Mouse (Mus musculus) limb, embryonic 14.5 days (tissue): ENCODE measurements around the gene Ogg1. TPM values are rescaled to one million over a fixed set of nuclear protein-coding genes. Genes with fewer than 3 reads are reported as not detected.

Experiments used
- ATAC-seq: fragments of 200-750 bp; cut with Nextera tagmentation; 2 replicates; pipeline ENCODE4 v1.8.0; 2017; ENCODE audit warnings: low read depth, moderate number of reproducible peaks, moderate TSS enrichment; ENCODE audit not compliant: low FRiP score
- DNase-seq: peaks from one replicate; pipeline ENCODE4 v3.0.0-alpha.2; 2015; ENCODE audit warnings: low spot score
- H3K27ac ChIP-seq: fragments of 300-500 bp; sonication (generic); replicated peaks from 2 replicates; pipeline ENCODE4 v1.5.1; 2014; ENCODE audit warnings: low read depth, mild to moderate bottlenecking, low read length, moderate library complexity, mixed read lengths
- H3K27me3 ChIP-seq: fragments of 300-500 bp; sonication (generic); 2 replicates; pipeline ENCODE4 v1.6.1; 2014; ENCODE audit warnings: low read length, mixed read lengths; ENCODE audit not compliant: control insufficient read depth, insufficient read depth
- H3K36me3 ChIP-seq: fragments of 300-500 bp; sonication (generic); 2 replicates; pipeline ENCODE4 v1.6.1; 2014; ENCODE audit warnings: mild to moderate bottlenecking, low read length, moderate library complexity, mixed read lengths; ENCODE audit not compliant: control insufficient read depth, insufficient read depth
- H3K4me1 ChIP-seq: fragments of 300-500 bp; sonication (generic); 2 replicates; pipeline ENCODE4 v1.6.1; 2014; ENCODE audit warnings: antibody characterized with exemption, low read length, mixed read lengths; ENCODE audit not compliant: control insufficient read depth, insufficient read depth
- H3K4me2 ChIP-seq: fragments of 300-500 bp; sonication (generic); replicated peaks from 2 replicates; pipeline ENCODE4 v1.6.1; 2014; ENCODE audit warnings: low read depth, mild to moderate bottlenecking, low read length, moderate library complexity; ENCODE audit not compliant: severe bottlenecking
- H3K4me3 ChIP-seq: fragments of 300-500 bp; sonication (generic); replicated peaks from 2 replicates; pipeline ENCODE4 v1.5.1; 2014; ENCODE audit warnings: low read length
- H3K9ac ChIP-seq: fragments of 300-500 bp; sonication (generic); 2 replicates; pipeline ENCODE4 v1.6.1; 2014; ENCODE audit warnings: mild to moderate bottlenecking, low read depth, low read length, moderate library complexity; ENCODE audit not compliant: severe bottlenecking
- H3K9me3 ChIP-seq: fragments of 300-500 bp; sonication (generic); 2 replicates; pipeline ENCODE4 v1.6.1; 2016; ENCODE audit warnings: low read length; ENCODE audit not compliant: control insufficient read depth
- POLR2A ChIP-seq: fragments of 200-500 bp; IDR thresholded peaks from 2 replicates; pipeline ENCODE4 v1.8.0; 2012; ENCODE audit warnings: inconsistent platforms, mild to moderate bottlenecking, moderate library complexity, borderline replicate concordance; ENCODE audit not compliant: insufficient read depth, insufficient read length; ENCODE audit errors: extremely low read depth
- WGBS: fragments of 180-500 bp; shearing (Covaris S2); extraction: QIAGEN DNeasy Blood & Tissue Kit; methylation state at CpG from one replicate; pipeline ENCODE4 v1.1.7; 2014; 5-methylcytosine and 5-hydroxymethylcytosine counted together
- polyA plus RNA-seq, 2 experiments: library from polyadenylated mRNA; depleted of rRNA in 1 of 2; stranded (reverse) in 1 of 2; unstranded in 1 of 2; fragments of >200 nt; fragmentation: Nextera tagmentation in 1 of 2; extraction: Ambion mirVana in 1 of 2; gene quantifications; 2 replicates each; pipeline versions ENCODE4 v1.2.1 to v1.2.3; 2012 to 2014

Ogg1 gene
- polyA plus RNA-seq, 2 experiments = 11.1 to 22.6 TPM

DNA sequence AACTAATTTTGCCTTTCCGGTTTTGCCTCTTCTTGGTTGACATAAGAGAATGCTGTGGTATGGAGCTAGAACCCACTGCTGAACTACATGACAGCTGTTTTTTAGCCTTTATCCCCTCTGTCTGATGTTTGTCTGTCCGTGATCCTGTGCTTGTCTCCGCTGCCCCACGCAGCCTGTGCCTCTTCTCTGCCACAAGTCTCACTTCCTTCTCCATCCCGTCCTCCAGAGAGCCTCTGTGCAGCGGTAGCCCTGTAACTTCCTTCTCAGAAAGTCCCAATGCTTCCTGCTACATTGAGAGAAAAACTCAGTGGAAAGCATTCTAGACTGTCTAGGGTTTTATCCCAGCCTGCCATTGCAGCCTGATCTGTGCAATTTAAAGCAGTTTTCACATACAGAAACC lies 52.5 kb downstream of the Ogg1 start:
- no peak overlapping the region for H3K9ac ChIP-seq
- no peaks in the 10 kb centered on the region for H3K9me3 ChIP-seq
- ATAC-seq = no peak

DNA sequence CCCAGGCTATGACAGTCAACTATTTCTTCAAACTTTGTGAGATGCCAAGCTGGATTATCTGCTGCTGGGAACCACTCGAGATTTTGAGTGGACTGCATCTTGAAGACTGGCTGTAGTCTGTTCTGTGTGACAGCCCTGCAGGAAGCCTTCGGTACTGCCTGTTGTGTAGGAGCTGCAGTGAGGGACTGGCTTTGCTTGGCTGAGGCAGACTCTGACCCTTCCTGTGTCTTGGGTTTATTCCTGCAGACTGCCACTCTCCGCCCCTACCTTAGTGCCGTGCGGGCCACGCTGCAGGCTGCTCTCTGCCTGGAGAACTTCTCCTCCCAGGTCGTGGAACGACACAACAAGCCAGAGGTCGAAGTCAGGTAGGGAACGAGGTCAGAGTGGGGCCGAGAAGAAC lies 53.7 kb downstream of the Ogg1 start:
- Histone ChIP-seq H3K4me2 (no peak overlapping the region), H3K4me1 (peaks cover 14% of the 10 kb centered on the region), H3K9ac (no peak overlapping the region), H3K4me3 (no peak overlapping the region), H3K27ac (no peak overlapping the region), H3K9me3 (no peaks in the 10 kb centered on the region), H3K27me3 (no peaks in the 10 kb centered on the region), H3K36me3 (peaks cover 57% of the 10 kb centered on the region)
- ATAC-seq = no peak
- no peak for DNase-seq
- WGBS = 88% methylated on average over 11 of the region's 11 CpGs
- TF ChIP-seq POLR2A = no peak

More for the DNA sequence above, 52.5 kb downstream of the Ogg1 start:
- Histone ChIP-seq H3K4me3 (peak overlapping the region; percentile 97), H3K27me3 (no peaks in the 10 kb centered on the region), H3K36me3 (peaks cover 55% of the 10 kb centered on the region), H3K4me1 (peaks cover 14% of the 10 kb centered on the region), H3K27ac (no peak overlapping the region), H3K4me2 (peak overlapping the region; percentile 80)
- no peak for DNase-seq
- no peak for TF ChIP-seq POLR2A
- WGBS = 81% methylated on average over 6 of the region's 6 CpGs

DNA sequence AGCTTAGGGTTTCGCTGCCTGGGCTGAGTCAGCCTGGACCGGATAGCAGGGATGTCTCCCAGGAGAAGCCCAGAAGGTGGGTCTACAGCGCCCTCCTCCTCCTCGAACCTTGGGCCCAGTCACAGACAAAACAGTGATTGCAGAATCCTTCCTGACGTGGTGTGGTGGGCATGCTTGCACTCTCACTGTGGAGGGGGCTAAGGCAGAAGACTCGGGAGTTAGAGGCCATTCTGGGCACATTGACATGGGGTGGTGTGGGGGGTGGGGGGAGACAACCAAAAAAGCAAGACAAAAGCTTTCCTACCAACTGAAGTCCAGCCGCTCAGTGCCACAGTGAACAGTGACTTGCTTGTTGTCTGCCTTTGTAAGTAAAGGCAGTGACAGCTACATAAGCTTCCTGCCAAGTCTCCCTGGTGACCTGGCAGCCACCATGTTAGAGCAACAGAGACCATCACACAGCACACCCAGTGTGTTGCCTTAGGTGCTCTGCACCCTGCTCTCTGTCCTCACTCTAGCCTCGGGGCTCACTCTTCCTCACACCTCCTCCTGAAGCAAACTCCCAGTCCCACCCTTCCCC lies 57.7 kb downstream of the Ogg1 start:
- Histone ChIP-seq H3K4me1 (no peaks in the 10 kb centered on the region), H3K27me3 (no peaks in the 10 kb centered on the region), H3K9ac (no peak overlapping the region), H3K4me3 (no peak overlapping the region), H3K27ac (no peak overlapping the region), H3K9me3 (no peaks in the 10 kb centered on the region), H3K4me2 (no peak overlapping the region), H3K36me3 (peaks cover 90% of the 10 kb centered on the region)
- no peak for ATAC-seq
- no peak for TF ChIP-seq POLR2A
- WGBS = 93% methylated on average over 8 of the region's 8 CpGs
- no peak for DNase-seq

Other genes starting within 250 kb of the Ogg1 start
- 93.8 and 103 TPM in 2 replicates for gene Setd5, start 249.6 kb upstream of the Ogg1 start, polyA plus RNA-seq (2012; rRNA removed)
- 90.2 and 93.4 TPM in 2 replicates for gene Setd5, start 249.6 kb upstream of the Ogg1 start, polyA plus RNA-seq (2014; fragmentation: Nextera tagmentation; extraction: Ambion mirVana)
- gene Lhfpl4, start 131.6 kb upstream of the Ogg1 start, polyA plus RNA-seq (2012; rRNA removed) = 0.65 and 0.67 TPM in 2 replicates
- gene Lhfpl4, start 131.6 kb upstream of the Ogg1 start, polyA plus RNA-seq (2014; fragmentation: Nextera tagmentation; extraction: Ambion mirVana) = 0.32 and 0.64 TPM in 2 replicates
- 31.2 and 44.0 TPM in 2 replicates for gene Mtmr14, start 89.1 kb upstream of the Ogg1 start, polyA plus RNA-seq (2012; rRNA removed)
- 30.4 and 31.8 TPM in 2 replicates for gene Mtmr14, start 89.1 kb upstream of the Ogg1 start, polyA plus RNA-seq (2014; fragmentation: Nextera tagmentation; extraction: Ambion mirVana)
- gene Cpne9, start 44.7 kb upstream of the Ogg1 start, polyA plus RNA-seq (2012; rRNA removed) = 0.46 and 0.77 TPM in 2 replicates
- gene Cpne9, start 44.7 kb upstream of the Ogg1 start, polyA plus RNA-seq (2014; fragmentation: Nextera tagmentation; extraction: Ambion mirVana) = 0.44 TPM in 2 replicates
- gene Brpf1, start 19.8 kb upstream of the Ogg1 start, polyA plus RNA-seq (2012; rRNA removed) = 35.7 and 36.5 TPM in 2 replicates
- gene Brpf1, start 19.8 kb upstream of the Ogg1 start, polyA plus RNA-seq (2014; fragmentation: Nextera tagmentation; extraction: Ambion mirVana) = 20.6 and 22.0 TPM in 2 replicates
- gene Camk1, start 17.0 kb downstream of the Ogg1 start, polyA plus RNA-seq (2012; rRNA removed) = 69.0 and 70.6 TPM in 2 replicates
- gene Camk1, start 17.0 kb downstream of the Ogg1 start, polyA plus RNA-seq (2014; fragmentation: Nextera tagmentation; extraction: Ambion mirVana) = 98.4 and 105 TPM in 2 replicates
- gene Tada3, start 50.9 kb downstream of the Ogg1 start, polyA plus RNA-seq (2012; rRNA removed) = 38.9 and 39.5 TPM in 2 replicates
- gene Tada3, start 50.9 kb downstream of the Ogg1 start, polyA plus RNA-seq (2014; fragmentation: Nextera tagmentation; extraction: Ambion mirVana) = 41.2 and 43.9 TPM in 2 replicates
- gene Arpc4, start 51.1 kb downstream of the Ogg1 start, polyA plus RNA-seq (2012; rRNA removed) = 99.1 and 107 TPM in 2 replicates
- 223 and 226 TPM in 2 replicates for gene Arpc4, start 51.1 kb downstream of the Ogg1 start, polyA plus RNA-seq (2014; fragmentation: Nextera tagmentation; extraction: Ambion mirVana)
- gene Ttll3, start 62.3 kb downstream of the Ogg1 start, polyA plus RNA-seq (2012; rRNA removed) = 21.4 and 26.1 TPM in 2 replicates
- gene Ttll3, start 62.3 kb downstream of the Ogg1 start, polyA plus RNA-seq (2014; fragmentation: Nextera tagmentation; extraction: Ambion mirVana) = 2.3 and 4.8 TPM in 2 replicates
- gene Rpusd3, start 92.4 kb downstream of the Ogg1 start, polyA plus RNA-seq (2012; rRNA removed) = 38.9 and 46.2 TPM in 2 replicates
- 20.9 and 25.1 TPM in 2 replicates for gene Rpusd3, start 92.4 kb downstream of the Ogg1 start, polyA plus RNA-seq (2014; fragmentation: Nextera tagmentation; extraction: Ambion mirVana)
- gene Cidec, start 108.8 kb downstream of the Ogg1 start, polyA plus RNA-seq (2012; rRNA removed) = 0.11 and 0.37 TPM in 2 replicates
- gene Cidec, start 108.8 kb downstream of the Ogg1 start, polyA plus RNA-seq (2014; fragmentation: Nextera tagmentation; extraction: Ambion mirVana) = not detected in 2 replicates
- gene Jagn1, start 115.6 kb downstream of the Ogg1 start, polyA plus RNA-seq (2012; rRNA removed) = 61.0 and 74.5 TPM in 2 replicates
- 80.5 and 82.8 TPM in 2 replicates for gene Jagn1, start 115.6 kb downstream of the Ogg1 start, polyA plus RNA-seq (2014; fragmentation: Nextera tagmentation; extraction: Ambion mirVana)
- 6.7 and 9.6 TPM in 2 replicates for gene Il17re, start 131.5 kb downstream of the Ogg1 start, polyA plus RNA-seq (2012; rRNA removed)
- 7.9 and 9.2 TPM in 2 replicates for gene Il17re, start 131.5 kb downstream of the Ogg1 start, polyA plus RNA-seq (2014; fragmentation: Nextera tagmentation; extraction: Ambion mirVana)
- gene Il17rc, start 144.5 kb downstream of the Ogg1 start, polyA plus RNA-seq (2012; rRNA removed) = 21.5 and 25.2 TPM in 2 replicates
- 18.5 and 28.2 TPM in 2 replicates for gene Il17rc, start 144.5 kb downstream of the Ogg1 start, polyA plus RNA-seq (2014; fragmentation: Nextera tagmentation; extraction: Ambion mirVana)
- gene Creld1, start 156.3 kb downstream of the Ogg1 start, polyA plus RNA-seq (2012; rRNA removed) = 14.0 and 15.9 TPM in 2 replicates
- 15.9 and 16.1 TPM in 2 replicates for gene Creld1, start 156.3 kb downstream of the Ogg1 start, polyA plus RNA-seq (2014; fragmentation: Nextera tagmentation; extraction: Ambion mirVana)
- 0.54 and 0.73 TPM in 2 replicates for gene Prrt3, start 175.0 kb downstream of the Ogg1 start, polyA plus RNA-seq (2012; rRNA removed)
- 0.36 and 0.70 TPM in 2 replicates for gene Prrt3, start 175.0 kb downstream of the Ogg1 start, polyA plus RNA-seq (2014; fragmentation: Nextera tagmentation; extraction: Ambion mirVana)
- gene Emc3, start 204.7 kb downstream of the Ogg1 start, polyA plus RNA-seq (2012; rRNA removed) = 58.0 and 61.6 TPM in 2 replicates
- 93.8 and 96.3 TPM in 2 replicates for gene Emc3, start 204.7 kb downstream of the Ogg1 start, polyA plus RNA-seq (2014; fragmentation: Nextera tagmentation; extraction: Ambion mirVana)
- gene Fancd2, start 204.7 kb downstream of the Ogg1 start, polyA plus RNA-seq (2012; rRNA removed) = 12.8 and 15.9 TPM in 2 replicates
- gene Fancd2, start 204.7 kb downstream of the Ogg1 start, polyA plus RNA-seq (2014; fragmentation: Nextera tagmentation; extraction: Ambion mirVana) = 7.5 and 7.8 TPM in 2 replicates